Mouse (Mus musculus) olfactory bulb, adult 2 months (tissue): ENCODE results near the gene Pola2.

Source experiments
- CTCF ChIP-seq: fragments of 200-500 bp; IDR thresholded peaks from 2 replicates; pipeline ENCODE4 v1.5.1; 2012; ENCODE audit warnings: low read depth, mild to moderate bottlenecking, low read length, moderate library complexity; ENCODE audit not compliant: insufficient read depth
- POLR2A ChIP-seq: fragments of 200-500 bp; IDR thresholded peaks from 2 replicates; pipeline ENCODE4 v1.6.1; 2012; ENCODE audit warnings: mild to moderate bottlenecking, low read depth, low read length, moderate library complexity; ENCODE audit not compliant: insufficient read depth

- TF ChIP-seq CTCF, result no peak
- TF ChIP-seq POLR2A, result no peak
Observed at GRCm38 (mm10) chr19:5945891-5946290, 18.1 kb downstream of the Pola2 start.
